Mouse (Mus musculus) adrenal gland, postnatal 36 days (tissue): ENCODE results near the gene Trim27. TPM values are rescaled to one million over a fixed set of nuclear protein-coding genes. Genes with fewer than 3 reads are reported as not detected.
A peak's percentile ranks its signal among the peaks of the same experiment; 100 is the strongest.

ENCODE experiments used
- DNase-seq, 2 experiments: peaks; one replicate each; pipeline ENCODE4 v3.0.0; 2021; ENCODE audit warnings: mixed read lengths in 1 of 2
- total RNA-seq, 2 experiments: library from RNA; stranded (reverse); gene quantifications; 2 replicates each; pipeline ENCODE4 v1.2.3; 2021

Gene Trim27
- total RNA-seq, 2 experiments from 2014 or later: 53.3 to 58.8 TPM

DNA sequence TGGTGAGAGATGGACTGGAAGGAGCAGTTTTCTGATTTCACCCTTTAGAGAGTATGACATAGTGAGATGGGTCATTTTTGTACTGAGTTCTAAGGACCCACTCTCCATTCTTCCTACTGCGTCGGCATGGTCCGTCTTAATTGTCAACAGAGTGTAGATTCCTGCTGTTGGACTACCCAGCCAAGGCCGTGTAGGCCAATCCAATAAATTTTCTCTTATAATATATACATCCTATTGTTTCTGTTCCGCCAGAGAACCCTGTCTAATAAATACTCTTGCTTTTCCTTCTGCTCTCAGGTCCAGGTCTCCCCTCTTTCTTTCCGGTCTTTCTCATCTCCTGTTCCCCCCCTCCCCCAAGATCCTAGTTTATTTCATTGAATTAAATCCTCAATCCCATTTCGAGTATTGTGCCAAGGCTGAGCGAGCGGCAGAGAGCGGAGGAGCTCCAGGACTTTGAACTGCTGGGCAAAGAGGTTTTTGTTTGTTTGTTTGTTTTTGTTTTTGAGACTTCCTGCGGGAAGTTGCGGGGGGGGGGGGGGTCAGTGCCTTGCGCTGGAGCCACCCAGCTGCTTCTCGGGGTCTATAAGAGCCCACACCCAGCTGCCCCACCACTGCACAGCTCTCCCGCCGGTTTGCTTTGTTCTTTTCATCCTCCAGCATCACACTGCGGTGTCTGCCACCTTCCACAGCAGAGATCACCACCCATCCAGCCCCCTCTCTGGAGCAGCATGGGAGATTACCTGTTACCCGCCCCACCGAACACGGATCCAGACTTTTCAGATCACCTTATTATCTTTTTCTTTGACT, 42.6 kb downstream of the Trim27 start:
- no peak for DNase-seq

DNA sequence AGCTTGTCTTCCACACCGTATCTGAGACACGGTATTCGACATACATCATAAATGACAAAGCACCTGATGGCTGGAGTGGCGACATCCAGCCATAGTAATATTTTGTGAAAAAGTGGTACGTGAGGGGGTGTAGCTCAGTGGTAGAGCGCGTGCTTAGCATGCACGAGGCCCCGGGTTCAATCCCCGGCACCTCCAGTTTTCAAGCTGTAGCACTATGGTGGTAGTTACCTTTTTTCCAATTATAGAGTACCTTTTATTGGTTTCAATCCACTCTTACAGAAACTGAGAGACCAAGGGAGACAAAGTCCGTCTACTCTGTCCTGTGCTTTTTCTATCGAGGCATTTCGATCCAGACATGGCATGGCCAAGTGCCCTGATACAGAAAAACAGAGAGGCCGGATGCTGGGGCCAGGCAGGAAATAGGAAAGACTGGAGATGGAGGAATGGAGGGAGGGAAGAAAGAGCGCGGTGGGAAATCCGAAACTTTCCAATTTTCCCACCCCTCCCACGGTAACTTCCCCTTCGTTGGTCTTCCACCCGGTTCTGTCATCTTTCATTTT, 43.3 kb downstream of the Trim27 start:
- peak; percentile 81 to 85 for DNase-seq

DNA sequence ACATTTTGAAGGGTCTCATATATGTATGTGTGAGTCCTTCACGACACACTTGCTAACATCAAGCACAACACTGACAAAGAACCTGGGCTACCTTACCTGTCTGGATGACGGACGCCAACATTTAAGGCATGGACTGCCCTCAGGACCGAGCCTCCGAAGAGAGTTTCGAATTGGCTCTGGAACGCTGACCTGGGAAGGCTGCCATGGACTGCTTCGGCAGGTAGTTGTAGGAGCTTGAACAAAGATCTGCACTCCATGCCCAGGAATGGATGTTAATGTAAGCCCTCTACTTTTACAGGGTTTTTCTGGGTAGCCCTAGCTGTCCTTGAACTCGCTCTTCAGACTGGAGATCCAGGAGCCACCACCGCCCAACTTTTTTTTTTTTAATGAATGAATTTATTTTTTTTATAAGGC, 44.0 kb downstream of the Trim27 start:
- peak in 1 of 2 experiments; percentile 23 for DNase-seq

DNA sequence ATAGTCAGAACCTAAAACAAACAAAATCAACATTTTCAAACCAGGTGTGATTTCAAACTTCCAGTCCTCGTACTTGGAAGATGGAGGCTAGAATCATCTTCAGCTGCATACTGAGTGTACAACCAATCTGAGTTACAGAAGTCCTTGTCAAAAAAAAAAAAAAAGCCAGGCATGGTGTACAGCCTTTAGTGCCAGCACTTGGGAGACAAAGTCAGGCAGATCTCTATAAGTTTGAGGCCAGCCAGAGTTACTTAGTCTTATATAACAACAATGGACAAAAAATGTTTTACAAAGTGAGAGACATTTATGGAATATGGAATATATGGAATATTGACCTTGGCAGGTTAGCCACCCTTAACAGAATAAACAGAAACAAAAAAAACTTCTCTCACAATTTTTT, 45.1 kb downstream of the Trim27 start:
- DNase-seq: no peak

DNA sequence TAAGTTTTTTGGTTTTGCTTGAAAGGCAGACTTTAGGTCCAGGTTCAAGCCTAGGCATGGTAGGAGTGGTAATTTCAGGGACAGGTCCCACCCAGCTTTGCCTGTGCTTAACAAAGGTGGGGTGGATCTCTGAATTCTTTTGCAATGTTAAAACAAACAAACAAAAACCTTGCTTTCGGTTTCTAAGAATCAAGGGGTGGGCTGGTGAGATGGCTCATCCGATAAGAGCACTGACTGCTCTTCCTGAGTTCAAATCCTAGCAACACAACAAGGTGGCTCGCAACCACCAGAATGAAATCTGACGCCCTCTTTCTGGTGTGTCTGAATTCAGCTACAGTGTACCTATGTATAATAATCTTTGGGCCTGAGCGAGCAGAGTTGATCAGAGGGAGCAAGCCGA, 46.0 kb downstream of the Trim27 start:
- no peak for DNase-seq

DNA sequence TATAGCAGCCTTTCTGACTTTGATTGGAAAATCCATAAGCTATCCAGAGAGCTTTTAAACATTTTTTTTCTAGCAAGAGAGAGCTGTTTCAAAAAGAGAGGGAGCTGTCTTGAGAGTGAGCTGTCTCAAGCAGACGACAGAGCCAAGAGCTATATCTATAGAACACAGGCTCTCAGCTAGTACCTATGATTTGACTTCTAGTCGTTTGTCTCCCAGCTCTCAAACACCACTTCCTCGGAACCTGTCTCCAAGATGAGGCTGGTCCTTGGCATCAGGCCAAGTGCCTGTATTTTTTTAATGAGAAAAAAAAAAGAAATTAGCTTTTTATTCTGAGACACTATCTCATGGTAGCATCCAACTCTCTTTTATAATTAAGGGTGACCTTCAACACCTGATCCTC, 46.8 kb downstream of the Trim27 start:
- DNase-seq: no peak

DNA sequence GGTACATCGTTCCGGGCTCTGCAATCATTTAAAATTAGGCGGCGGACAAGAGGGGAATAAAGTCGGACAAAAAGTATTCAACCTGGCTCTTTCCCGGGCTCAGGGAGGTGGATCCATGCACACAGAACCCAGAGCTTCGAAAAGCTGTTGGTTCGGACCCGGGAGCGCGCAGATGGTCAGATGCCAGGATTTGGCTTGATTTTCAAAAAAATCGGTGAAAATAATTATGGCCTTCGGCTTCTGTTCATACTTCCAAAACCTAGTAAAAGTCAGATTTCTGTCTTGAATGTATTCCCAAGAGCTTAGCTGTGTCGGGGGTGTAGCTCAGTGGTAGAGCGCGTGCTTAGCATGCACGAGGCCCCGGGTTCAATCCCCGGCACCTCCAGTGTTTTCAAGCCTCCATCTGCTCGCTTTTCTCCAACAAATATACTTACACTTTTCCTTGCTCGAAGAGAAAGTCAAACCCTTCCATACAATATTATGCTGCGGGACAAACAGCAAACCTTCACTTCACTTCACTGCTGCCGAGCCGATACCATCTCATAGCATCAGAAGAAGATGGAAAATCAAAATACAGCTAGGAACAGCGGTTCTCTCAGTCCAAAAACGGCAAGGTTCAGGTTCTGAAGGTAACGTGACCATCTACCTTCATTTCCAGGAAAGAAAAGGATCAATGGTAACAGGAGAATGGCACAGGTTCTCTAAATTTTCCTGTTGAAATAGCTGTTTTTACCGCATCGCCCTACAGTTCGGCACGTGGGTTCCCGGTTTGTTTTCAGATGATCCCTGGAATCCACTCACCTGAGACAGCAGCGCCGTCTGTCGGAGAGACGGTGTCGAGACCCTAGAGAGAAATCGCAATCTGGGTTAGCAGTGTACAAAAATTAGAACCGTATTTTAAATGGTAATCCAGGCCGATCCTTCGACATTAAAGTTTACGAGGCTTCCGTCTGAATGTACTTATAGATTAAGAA, 54.8 kb downstream of the Trim27 start:
- peak; percentile 83 to 87 for DNase-seq

DNA sequence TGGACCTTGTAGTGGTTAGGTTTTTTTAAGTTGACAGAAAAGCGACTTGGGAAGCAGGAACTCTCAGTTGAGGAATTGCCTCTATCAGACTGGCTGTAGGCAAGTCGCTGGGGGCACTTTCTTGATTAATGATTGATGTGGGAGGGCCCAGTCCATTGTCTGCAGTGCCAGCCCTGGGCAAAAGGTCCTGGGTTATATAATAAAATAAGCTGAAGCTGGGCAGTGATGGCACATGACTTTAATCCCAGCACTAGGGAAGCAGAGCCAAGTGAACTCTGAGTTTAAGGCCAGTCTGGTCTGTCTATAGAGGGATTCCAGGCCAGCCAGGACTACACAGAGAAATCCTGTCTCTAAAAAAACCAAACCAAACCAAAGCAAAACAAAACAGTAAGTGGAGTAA, 57.5 kb downstream of the Trim27 start:
- DNase-seq: no peak

DNA sequence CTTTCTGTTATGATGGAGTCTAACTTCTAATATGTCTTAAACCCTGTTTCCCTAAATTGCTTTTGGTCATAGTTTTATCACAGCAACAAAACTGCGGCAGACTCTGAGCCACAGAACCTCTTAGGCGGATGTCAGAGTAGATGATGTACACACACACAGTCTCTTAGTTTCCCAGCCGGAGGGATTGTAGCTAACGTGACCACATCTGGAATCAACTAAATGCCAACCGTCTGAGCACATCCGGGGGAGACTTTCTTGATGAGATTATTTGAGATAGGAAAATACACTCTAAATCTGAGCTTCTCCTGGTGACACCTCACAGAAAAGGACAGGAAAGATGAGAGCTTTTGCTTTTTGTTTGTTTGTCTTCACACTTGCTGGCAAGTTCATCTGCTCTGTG, 57.9 kb downstream of the Trim27 start:
- no peak for DNase-seq

DNA sequence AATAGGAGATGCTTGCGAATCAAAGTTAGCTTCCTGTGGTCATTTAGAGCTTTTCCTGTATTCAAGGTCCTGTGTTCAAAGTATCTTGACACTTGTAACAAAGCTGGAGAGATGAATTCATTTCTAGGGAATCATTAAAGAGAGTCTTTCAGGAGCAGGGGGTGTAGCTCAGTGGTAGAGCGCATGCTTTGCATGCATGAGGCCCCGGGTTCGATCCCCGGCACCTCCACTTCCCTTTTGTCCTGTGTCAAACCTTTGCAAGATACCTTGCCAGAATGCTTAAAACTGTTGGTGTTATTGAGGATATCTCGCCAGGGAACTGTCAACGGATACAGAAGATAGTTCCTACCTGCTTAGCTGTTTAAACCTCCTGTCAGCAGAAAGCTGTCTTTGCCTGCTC, 61.5 kb downstream of the Trim27 start:
- no peak for DNase-seq

DNA sequence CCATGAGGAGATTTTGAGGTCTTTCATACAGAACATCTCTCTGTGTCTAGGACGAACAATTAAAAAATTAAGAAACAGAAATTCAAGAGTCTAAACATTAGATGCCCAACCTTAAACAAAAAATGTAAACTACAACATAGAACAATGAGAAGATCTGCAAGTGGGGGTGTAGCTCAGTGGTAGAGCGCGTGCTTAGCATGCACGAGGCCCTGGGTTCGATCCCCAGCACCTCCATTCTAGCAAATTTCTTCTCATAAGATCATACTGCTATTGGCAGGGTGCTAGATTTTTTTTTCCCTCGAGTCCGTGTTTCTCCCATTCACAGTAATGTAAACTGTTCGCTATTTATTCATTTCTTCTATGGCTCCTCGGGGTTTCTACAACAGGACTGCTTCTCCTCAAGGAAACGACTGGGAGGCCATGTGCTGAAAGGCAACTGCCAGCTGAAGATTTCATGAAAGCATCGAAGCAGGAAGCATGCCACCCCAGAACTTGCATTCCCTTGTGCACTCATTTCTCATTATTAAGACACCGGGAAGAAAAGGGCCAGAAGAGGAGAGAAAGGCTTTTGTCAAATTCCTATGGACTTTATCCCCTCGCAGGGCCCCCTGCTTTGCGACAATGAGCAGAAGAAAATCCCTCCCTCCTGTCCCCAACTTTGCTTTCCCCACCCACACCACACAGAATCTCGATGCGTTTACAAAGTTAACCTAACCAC, 63.3 kb downstream of the Trim27 start:
- no peak for DNase-seq

DNA sequence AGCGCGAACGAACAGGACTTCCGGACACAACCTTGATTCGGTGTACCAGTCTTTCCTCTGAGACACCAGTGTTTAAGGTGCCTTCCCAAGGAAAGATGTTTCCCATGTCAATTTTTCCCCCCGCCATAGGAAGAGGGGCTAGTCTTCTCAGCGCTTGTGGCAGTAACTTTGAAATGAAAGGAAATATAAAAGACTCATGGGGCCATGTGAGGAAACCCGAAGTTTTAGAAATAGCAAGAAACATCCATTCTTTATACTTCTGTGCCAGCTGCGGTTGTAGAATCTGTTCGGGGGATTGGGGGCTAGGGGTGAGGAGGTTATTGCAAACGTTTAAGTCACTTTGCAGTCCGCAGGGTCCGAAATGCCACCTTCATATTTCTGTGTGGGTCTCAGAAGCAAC, 64.0 kb downstream of the Trim27 start:
- DNase-seq: no peak

DNA sequence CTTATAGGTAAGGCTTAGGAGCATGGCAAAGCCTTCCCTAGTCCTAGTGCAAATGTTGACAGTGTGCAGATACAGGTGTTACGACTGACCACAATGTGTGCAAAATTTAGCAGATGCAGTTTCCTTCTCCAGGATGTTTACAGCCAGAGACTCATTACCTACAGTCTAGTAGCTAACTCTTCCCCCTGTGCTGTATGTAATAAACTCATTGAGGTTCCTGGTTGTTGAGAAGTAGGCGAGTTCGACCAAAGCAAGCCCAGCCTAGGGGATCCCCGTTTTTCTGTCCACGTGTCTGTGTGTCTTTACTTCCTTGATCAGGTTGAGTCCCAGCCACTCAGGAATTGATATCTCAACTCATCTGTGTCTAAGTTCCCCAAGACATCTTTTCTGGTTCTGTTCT, 64.8 kb downstream of the Trim27 start:
- DNase-seq: no peak

Other genes starting within 250 kb of the Trim27 start
- not detected for gene Olfr1370, start 104.5 kb upstream of the Trim27 start, total RNA-seq
- not detected for gene Olfr1369-ps1, start 68.0 kb upstream of the Trim27 start, total RNA-seq
- not detected for gene Olfr263, start 49.8 kb upstream of the Trim27 start, total RNA-seq
- not detected for gene Olfr1368, start 33.6 kb upstream of the Trim27 start, total RNA-seq
- gene Gpx5, start 113.3 kb downstream of the Trim27 start, total RNA-seq: not detected
- not detected for gene Gpx6, start 132.7 kb downstream of the Trim27 start, total RNA-seq
- gene Olfr1367, start 167.5 kb downstream of the Trim27 start, total RNA-seq: not detected
- gene Zscan12, start 183.4 kb downstream of the Trim27 start, total RNA-seq: 10 to 100 TPM in 1 of 2 experiments, 1 to 10 TPM in 1; 8.5 to 10.6 TPM
- 10 to 100 TPM; 55.6 to 64.5 TPM for gene Zkscan3, start 223.3 kb downstream of the Trim27 start, total RNA-seq